Mouse (Mus musculus): Measurements from ENCODE around the gene Idua. TPM values are rescaled to one million over a fixed set of nuclear protein-coding genes. Genes with fewer than 3 reads are reported as not detected.
A peak's percentile ranks its signal among the peaks of the same experiment; 100 is the strongest.

Idua gene
- polyA plus RNA-seq, 1 experiment from 2014 or later = 11.5 TPM

GRCm38 (mm10) chr5:108660632-108661268, 619 bp downstream of the Idua start:
- peak overlapping the region; percentile 86 for H3K27ac ChIP-seq (replicated peaks)

GRCm38 (mm10) chr5:108662772-108663171, 2.6 kb downstream of the Idua start:
- H3K27ac ChIP-seq (replicated peaks) = no peak overlapping the region
- WGBS = 89% methylated on average over 4 of the region's 4 CpGs
- peaks cover 28% of the 10 kb centered on the region for H3K4me1 ChIP-seq
- no peak for DNase-seq (ENCODE audit: low spot score)
- H3K36me3 ChIP-seq = peaks cover 4% of the 10 kb centered on the region
- peaks cover 3% of the 10 kb centered on the region; the same call in 1 of the 2 replicates for H3K27me3 ChIP-seq (ENCODE audit: low read depth, poor library complexity, severe bottlenecking)
- no peak overlapping the region for H3K4me3 ChIP-seq
- no peaks in the 10 kb centered on the region for H3K9me3 ChIP-seq (replicated peaks)

More at GRCm38 (mm10) chr5:108660632-108661268, 619 bp downstream of the Idua start:
- Histone ChIP-seq H3K27me3 (ENCODE audit: low read depth, poor library complexity, severe bottlenecking) (peaks cover 3% of the 10 kb centered on the region; the same call in 1 of the 2 replicates), H3K36me3 (peaks cover 23% of the 10 kb centered on the region), H3K4me1 (peaks cover 28% of the 10 kb centered on the region), H3K4me3 (peak overlapping the region; percentile 90), H3K9me3 (replicated peaks) (no peaks in the 10 kb centered on the region)
- 12% methylated on average over 36 of the region's 36 CpGs for WGBS
- peak; percentile 87 for DNase-seq (ENCODE audit: low spot score)

- H3K27me3 ChIP-seq (ENCODE audit: low read depth, poor library complexity, severe bottlenecking) = peaks cover 3% of the 10 kb centered on the region; the same call in 1 of the 2 replicates
- 46% methylated on average over 3 of the region's 3 CpGs for WGBS
- no peak for DNase-seq (ENCODE audit: low spot score)
- H3K4me3 ChIP-seq = no peak overlapping the region
- no peaks in the 10 kb centered on the region for H3K9me3 ChIP-seq (replicated peaks)
- H3K27ac ChIP-seq (replicated peaks) = no peak overlapping the region
- no peaks in the 10 kb centered on the region for H3K36me3 ChIP-seq
- H3K4me1 ChIP-seq = peaks cover 26% of the 10 kb centered on the region
Measured at GRCm38 (mm10) chr5:108665066-108665465, 4.9 kb downstream of the Idua start.

GRCm38 (mm10) chr5:108667370-108667769, 7.2 kb downstream of the Idua start:
- no peak for DNase-seq (ENCODE audit: low spot score)
- WGBS = 84% methylated on average over 2 of the region's 2 CpGs
- Histone ChIP-seq H3K4me1 (peaks cover 19% of the 10 kb centered on the region), H3K4me3 (no peak overlapping the region), H3K27ac (replicated peaks) (no peak overlapping the region), H3K9me3 (replicated peaks) (no peaks in the 10 kb centered on the region), H3K27me3 (ENCODE audit: low read depth, poor library complexity, severe bottlenecking) (peaks cover 3% of the 10 kb centered on the region; the same call in 1 of the 2 replicates), H3K36me3 (peaks cover 14% of the 10 kb centered on the region)

- no peak for DNase-seq (ENCODE audit: low spot score)
- WGBS = 22% methylated on average over 3 of the region's 3 CpGs
- Histone ChIP-seq H3K9me3 (replicated peaks) (no peaks in the 10 kb centered on the region), H3K27ac (replicated peaks) (peak overlapping the region; percentile 94), H3K36me3 (peaks cover 25% of the 10 kb centered on the region), H3K4me3 (peak overlapping the region; percentile 66), H3K27me3 (ENCODE audit: low read depth, poor library complexity, severe bottlenecking) (no peaks in the 10 kb centered on the region), H3K4me1 (peaks cover 19% of the 10 kb centered on the region)
Measured at GRCm38 (mm10) chr5:108668387-108668932, 8.3 kb downstream of the Idua start.

- Histone ChIP-seq H3K9me3 (replicated peaks) (no peaks in the 10 kb centered on the region), H3K27ac (replicated peaks) (peak within 1 kb of the TSS; percentile 94), H3K27me3 (ENCODE audit: low read depth, poor library complexity, severe bottlenecking) (no peaks in the 10 kb centered on the region), H3K36me3 (peaks cover 27% of the 10 kb centered on the region), H3K4me3 (peak within 1 kb of the TSS; percentile 66), H3K4me1 (peaks cover 19% of the 10 kb centered on the region)
- DNase-seq (ENCODE audit: low spot score) = peak; percentile 86
- WGBS = 7% methylated on average over 43 of the region's 43 CpGs
Measured at GRCm38 (mm10) chr5:108668977-108669936, 9.1 kb downstream of the Idua start, which contains the start of gene Dgkq. Gene Dgkq, minus strand, starts transcription at chr5:108669672.

- Histone ChIP-seq H3K27ac (replicated peaks) (peak overlapping the region; percentile 94), H3K4me1 (peaks cover 19% of the 10 kb centered on the region), H3K36me3 (peaks cover 27% of the 10 kb centered on the region), H3K27me3 (ENCODE audit: low read depth, poor library complexity, severe bottlenecking) (no peaks in the 10 kb centered on the region), H3K4me3 (peak overlapping the region; percentile 66; the same call in 1 of the 2 replicates), H3K9me3 (replicated peaks) (no peaks in the 10 kb centered on the region)
- no peak for DNase-seq (ENCODE audit: low spot score)
- 87% methylated on average over 9 of the region's 9 CpGs for WGBS
Measured at GRCm38 (mm10) chr5:108669986-108670385, 9.9 kb downstream of the Idua start.

GRCm38 (mm10) chr5:108670785-108671184, 10.7 kb downstream of the Idua start:
- Histone ChIP-seq H3K27me3 (ENCODE audit: low read depth, poor library complexity, severe bottlenecking) (no peaks in the 10 kb centered on the region), H3K27ac (replicated peaks) (no peak overlapping the region), H3K4me3 (no peak overlapping the region), H3K36me3 (peaks cover 27% of the 10 kb centered on the region), H3K4me1 (peaks cover 21% of the 10 kb centered on the region), H3K9me3 (replicated peaks) (no peaks in the 10 kb centered on the region)
- no peak for DNase-seq (ENCODE audit: low spot score)

- no peak for DNase-seq (ENCODE audit: low spot score)
- H3K9me3 ChIP-seq (replicated peaks) = no peaks in the 10 kb centered on the region
- no peak overlapping the region for H3K4me3 ChIP-seq
- no peaks in the 10 kb centered on the region for H3K27me3 ChIP-seq (ENCODE audit: low read depth, poor library complexity, severe bottlenecking)
- 94% methylated on average over 12 of the region's 12 CpGs for whole genome bisulfite sequencing
- peaks cover 27% of the 10 kb centered on the region for H3K36me3 ChIP-seq
- no peak overlapping the region for H3K27ac ChIP-seq (replicated peaks)
- peaks cover 24% of the 10 kb centered on the region for H3K4me1 ChIP-seq
Measured at GRCm38 (mm10) chr5:108671757-108672156, 11.6 kb downstream of the Idua start.

GRCm38 (mm10) chr5:108674624-108675023, 14.5 kb downstream of the Idua start:
- Histone ChIP-seq H3K4me1 (peaks cover 27% of the 10 kb centered on the region), H3K4me3 (no peak overlapping the region), H3K27me3 (ENCODE audit: low read depth, poor library complexity, severe bottlenecking) (no peaks in the 10 kb centered on the region), H3K36me3 (peaks cover 27% of the 10 kb centered on the region), H3K27ac (replicated peaks) (no peak overlapping the region), H3K9me3 (replicated peaks) (no peaks in the 10 kb centered on the region)
- no peak for DNase-seq (ENCODE audit: low spot score)
- 81% methylated on average over 2 of the region's 2 CpGs for WGBS

GRCm38 (mm10) chr5:108675251-108675816, 15.2 kb downstream of the Idua start, which contains the start of gene Slc26a1:
Gene Slc26a1, minus strand, starts transcription at chr5:108675569.
- H3K4me1 ChIP-seq = peaks cover 20% of the 10 kb centered on the region
- 80% methylated on average over 9 of the region's 9 CpGs for WGBS
- no peaks in the 10 kb centered on the region for H3K27me3 ChIP-seq (ENCODE audit: low read depth, poor library complexity, severe bottlenecking)
- no peak within 1 kb of the TSS for H3K27ac ChIP-seq (replicated peaks)
- no peak for DNase-seq (ENCODE audit: low spot score)
- H3K36me3 ChIP-seq = peaks cover 27% of the 10 kb centered on the region
- H3K9me3 ChIP-seq (replicated peaks) = no peaks in the 10 kb centered on the region
- no peak within 1 kb of the TSS for H3K4me3 ChIP-seq

GRCm38 (mm10) chr5:108676772-108677498, 16.8 kb downstream of the Idua start:
- H3K36me3 ChIP-seq = peaks cover 17% of the 10 kb centered on the region
- H3K27ac ChIP-seq (replicated peaks) = peak overlapping the region; percentile 90
- WGBS = 17% methylated on average over 5 of the region's 5 CpGs
- H3K4me1 ChIP-seq = peaks cover 19% of the 10 kb centered on the region
- peak overlapping the region; percentile 54 for H3K4me3 ChIP-seq
- no peaks in the 10 kb centered on the region for H3K9me3 ChIP-seq (replicated peaks)
- H3K27me3 ChIP-seq (ENCODE audit: low read depth, poor library complexity, severe bottlenecking) = no peaks in the 10 kb centered on the region
- peak; percentile 17 for DNase-seq (ENCODE audit: low spot score)
